Mouse (Mus musculus) heart, adult 2 months (tissue): ENCODE measurements at regions not wholly inside any gene's neighbourhood (a gene's known extent, or its start where the extent isn't known, plus 50 kb on each side); places are given as distances from the start of the nearest gene placed in this dataset.

ENCODE experiments used
- CTCF ChIP-seq: fragments of 200-600 bp; IDR thresholded peaks from 2 replicates; pipeline ENCODE4 v1.8.1; 2022; ENCODE audit warnings: antibody characterized with exemption, mild to moderate bottlenecking, moderate library complexity
- EP300 ChIP-seq: fragments of 200-500 bp; IDR thresholded peaks from 2 replicates; pipeline ENCODE4 v1.6.1; 2011; ENCODE audit warnings: low read depth, low read length, control low read depth; ENCODE audit not compliant: insufficient read depth
- POLR2A ChIP-seq: fragments of 200-500 bp; IDR thresholded peaks from 2 replicates; pipeline ENCODE4 v1.6.1; 2011; ENCODE audit warnings: mild to moderate bottlenecking, low read depth, low read length, control low read depth; ENCODE audit not compliant: insufficient read depth

DNA sequence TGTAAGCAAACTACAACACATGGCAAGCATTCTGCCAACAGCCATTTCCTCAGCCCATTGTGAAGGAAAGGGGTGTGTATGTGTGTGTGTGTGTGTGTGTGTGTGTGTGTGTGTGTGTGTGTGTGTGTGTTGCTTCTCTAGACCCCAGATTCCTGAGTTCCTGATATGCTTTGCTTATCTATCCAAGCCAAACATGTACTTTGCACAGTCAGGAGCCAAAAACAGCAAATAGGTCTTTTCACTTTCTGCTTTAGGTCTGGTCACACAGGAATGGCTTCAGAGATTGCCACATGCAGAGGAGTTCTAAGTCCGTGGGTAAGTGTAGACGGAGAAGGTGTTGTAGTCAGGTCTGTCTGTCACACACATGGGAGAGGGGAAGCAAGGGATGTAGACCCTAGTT lies 216.7 kb downstream of the Sec61b start:
- TF ChIP-seq EP300 = no peak
- TF ChIP-seq POLR2A = no peak
- TF ChIP-seq CTCF = no peak
